Mouse (Mus musculus) forebrain, embryonic 12.5 days (tissue): ENCODE measurements around the gene Thbs2. TPM values are rescaled to one million over a fixed set of nuclear protein-coding genes. Genes with fewer than 3 reads are reported as not detected.

Source experiments
- ATAC-seq: fragments of 200-750 bp; cut with Nextera tagmentation; 2 replicates; pipeline ENCODE4 v1.8.0; 2017; ENCODE audit warnings: moderate TSS enrichment; ENCODE audit not compliant: low FRiP score
- H3K27ac ChIP-seq: fragments of 300-500 bp; sonication (generic); 2 replicates; pipeline ENCODE4 v1.5.1; 2016; ENCODE audit warnings: mild to moderate bottlenecking
- H3K27me3 ChIP-seq: fragments of 300-500 bp; sonication (generic); 2 replicates; pipeline ENCODE4 v1.6.1; 2016; ENCODE audit warnings: mild to moderate bottlenecking
- H3K36me3 ChIP-seq: fragments of 300-500 bp; sonication (generic); replicated peaks from 2 replicates; pipeline ENCODE4 v1.6.1; 2016; ENCODE audit warnings: mild to moderate bottlenecking
- H3K4me1 ChIP-seq: fragments of 300-500 bp; sonication (generic); 2 replicates; pipeline ENCODE4 v1.6.1; 2016
- H3K4me2 ChIP-seq: fragments of 300-500 bp; sonication (generic); 2 replicates; pipeline ENCODE4 v1.6.1; 2016; ENCODE audit warnings: mild to moderate bottlenecking, moderate library complexity
- H3K4me3 ChIP-seq: fragments of 300-500 bp; sonication (generic); replicated peaks from 2 replicates; pipeline ENCODE4 v1.5.1; 2016; ENCODE audit warnings: mild to moderate bottlenecking
- H3K9ac ChIP-seq: fragments of 300-500 bp; sonication (generic); 2 replicates; pipeline ENCODE4 v1.6.1; 2016; ENCODE audit warnings: mild to moderate bottlenecking
- H3K9me3 ChIP-seq: fragments of 300-500 bp; sonication (generic); 2 replicates; pipeline ENCODE4 v1.6.1; 2016
- WGBS: fragments of 180-500 bp; shearing (Covaris S2); methylation state at CpG from one replicate; pipeline ENCODE4 v1.1.7; 2016; 5-methylcytosine and 5-hydroxymethylcytosine counted together
- polyA plus RNA-seq: library from polyadenylated mRNA; unstranded; fragments of >200 nt; fragmentation: Nextera tagmentation; extraction: Ambion mirVana; gene quantifications from 2 replicates; pipeline ENCODE4 v1.2.1, GENCODE M21; 2016

Thbs2 gene
- polyA plus RNA-seq, 1 experiment from 2014 or later = 6.2 TPM

DNA sequence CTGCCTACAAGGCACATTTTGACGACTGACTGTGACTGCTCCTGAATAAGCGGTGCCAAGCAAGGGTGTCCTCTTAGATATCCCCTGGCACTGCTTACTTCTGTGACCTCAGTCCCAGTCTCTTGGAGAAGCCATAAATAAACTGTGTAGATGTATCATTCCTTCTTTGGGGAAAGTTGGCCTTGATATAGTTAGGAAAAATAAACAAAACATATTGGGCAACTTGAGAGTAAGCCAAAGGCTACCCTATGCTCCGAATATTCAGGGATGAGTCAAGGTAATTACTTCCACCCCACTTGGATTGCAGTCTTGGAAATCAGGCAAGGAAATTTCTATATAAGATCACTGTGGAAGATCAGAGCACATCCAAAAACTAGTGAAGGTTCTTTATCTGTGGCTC lies 74.0 kb downstream of the Thbs2 start:
- no peak overlapping the region for H3K4me3 ChIP-seq
- no peaks in the 10 kb centered on the region for H3K9me3 ChIP-seq
- no peaks in the 10 kb centered on the region for H3K4me1 ChIP-seq
- H3K27ac ChIP-seq = no peak overlapping the region
- no peaks in the 10 kb centered on the region for H3K36me3 ChIP-seq
- H3K27me3 ChIP-seq = no peaks in the 10 kb centered on the region
- H3K4me2 ChIP-seq = no peak overlapping the region
- WGBS = 86% methylated on average over 3 of the region's 3 CpGs
- no peak overlapping the region for H3K9ac ChIP-seq
- ATAC-seq = no peak

DNA sequence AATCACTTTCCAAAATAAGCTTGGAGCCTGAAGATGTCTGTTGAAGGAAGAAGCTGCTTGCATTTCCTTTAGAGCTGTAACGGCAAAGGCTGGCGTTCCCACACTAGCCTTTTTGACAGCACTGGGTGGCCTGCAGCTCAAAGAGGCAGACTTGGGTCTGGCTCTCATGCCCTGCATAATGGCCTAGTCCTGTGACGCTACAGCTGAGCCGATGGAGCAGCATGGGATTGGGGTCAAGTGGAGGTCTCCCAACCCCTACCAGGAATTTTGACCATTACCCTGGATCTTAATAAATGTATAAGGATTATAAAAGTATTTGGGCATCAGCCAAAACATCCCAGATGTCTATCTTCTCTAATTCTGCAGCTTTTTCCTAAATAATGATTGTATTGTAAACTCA lies 75.0 kb downstream of the Thbs2 start:
- Histone ChIP-seq H3K36me3 (no peaks in the 10 kb centered on the region), H3K4me2 (no peak overlapping the region), H3K4me1 (no peaks in the 10 kb centered on the region), H3K9me3 (no peaks in the 10 kb centered on the region), H3K27ac (no peak overlapping the region), H3K27me3 (no peaks in the 10 kb centered on the region), H3K9ac (no peak overlapping the region), H3K4me3 (no peak overlapping the region)
- no peak for ATAC-seq
- WGBS = 80% methylated on average over 4 of the region's 4 CpGs

Other genes with a start within 250 kb of the Thbs2 start
- 4.3 and 8.7 TPM in 2 replicates for gene Wdr27, start 248.9 kb upstream of the Thbs2 start, polyA plus RNA-seq
- gene 1600012H06Rik, start 248.9 kb upstream of the Thbs2 start, polyA plus RNA-seq = 29.8 and 33.7 TPM in 2 replicates